Mouse (Mus musculus): ENCODE measurements at regions not wholly inside any gene's neighbourhood (a gene's known extent, or its start where the extent isn't known, plus 50 kb on each side); places are given as distances from the start of the nearest gene placed in this dataset.

- TF ChIP-seq EP300 (IDR thresholded peaks at IDR 0.05; ENCODE audit: insufficient read depth, low read depth, low read length) (no peak), CTCF (IDR thresholded peaks at IDR 0.05; ENCODE audit: low read depth, low read length) (no peak), POLR2A (IDR thresholded peaks at IDR 0.05; ENCODE audit: insufficient read depth, low read length) (no peak)
These were observed 77.5 kb upstream of the Gadd45a start for GRCm38 (mm10) chr6:67114753-67115152.

All from ES-Bruce4 (cell line).